15 mouse cellular contexts compared by ENCODE assay signal in genomic region chr8:10939883-10940282, GRCm38 (mm10).
"Had no signal": no experiment of that assay in that cellular context is flagged by ENCODE, and none has a peak within 500 bp of the region (broad histone marks: within the 10 kb centered on the region; RNA-seq: fewer than 3 reads in every experiment).

No protein-coding gene starts in this region.

- H3K27me3 ChIP-seq: limb, embryonic 12.5 days had no signal

- H3K9me3 ChIP-seq: limb, embryonic 12.5 days; midbrain, embryonic 13.5 days; neural tube, embryonic 15.5 days had no signal

- H3K4me1 ChIP-seq: midbrain, embryonic 13.5 days had no signal

- H3K36me3 ChIP-seq: limb, embryonic 12.5 days; midbrain, embryonic 13.5 days; neural tube, embryonic 15.5 days had no signal

- H3K27ac ChIP-seq: kidney, postnatal 0 days; limb, embryonic 12.5 days; midbrain, embryonic 13.5 days; neural tube, embryonic 15.5 days had no signal

- H3K4me2 ChIP-seq: limb, embryonic 12.5 days; midbrain, embryonic 13.5 days; neural tube, embryonic 15.5 days had no signal

- ATAC-seq: midbrain, embryonic 13.5 days had no signal

- H3K9ac ChIP-seq: limb, embryonic 12.5 days; midbrain, embryonic 13.5 days; neural tube, embryonic 15.5 days had no signal

- H3K4me3 ChIP-seq: limb, embryonic 12.5 days; midbrain, embryonic 13.5 days; myocyte; neural tube, embryonic 15.5 days had no signal

- DNase-seq: kidney, adult 11 months; kidney, adult 9 months; kidney, postnatal 36 days; layer of hippocampus, adult 9-11 months; layer of hippocampus, postnatal 36 days; lung, adult 18-20 months; right cerebral cortex, postnatal 4 days; spleen, adult 18-20 months; thymus, adult 18-20 months; thymus, postnatal 14 days had no signal
